Mouse (Mus musculus): ENCODE results near the gene Mafg. TPM values are rescaled to one million over a fixed set of nuclear protein-coding genes. Genes with fewer than 3 reads are reported as not detected.
"Not testable (repeated sequence)": the region's sequence is repeated elsewhere in the genome, so short reads cannot be mapped to it uniquely, and the experiment has no call there.

Gene Mafg
- total RNA-seq (2017), result 20.3 and 22.1 TPM in 2 replicates

GRCm38 (mm10) chr11:120633520-120634343, at the start of gene Mafg:
TSS of gene Mafg (minus strand) at chr11:120633600.
- peak; percentile 55 for ATAC-seq (replicated peaks; ENCODE audit: low read depth, poor library complexity, severe bottlenecking)

- no peak for ATAC-seq (replicated peaks; ENCODE audit: low read depth, poor library complexity, severe bottlenecking)
Observed at GRCm38 (mm10) chr11:120682683-120683082, 49.3 kb upstream of the Mafg start.

GRCm38 (mm10) chr11:120679909-120680308, 46.5 kb upstream of the Mafg start:
- ATAC-seq (replicated peaks; ENCODE audit: low read depth, poor library complexity, severe bottlenecking), result peak; percentile 75

- no peak for ATAC-seq (replicated peaks; ENCODE audit: low read depth, poor library complexity, severe bottlenecking)
Observed at GRCm38 (mm10) chr11:120676951-120677350, 43.6 kb upstream of the Mafg start.

DNA sequence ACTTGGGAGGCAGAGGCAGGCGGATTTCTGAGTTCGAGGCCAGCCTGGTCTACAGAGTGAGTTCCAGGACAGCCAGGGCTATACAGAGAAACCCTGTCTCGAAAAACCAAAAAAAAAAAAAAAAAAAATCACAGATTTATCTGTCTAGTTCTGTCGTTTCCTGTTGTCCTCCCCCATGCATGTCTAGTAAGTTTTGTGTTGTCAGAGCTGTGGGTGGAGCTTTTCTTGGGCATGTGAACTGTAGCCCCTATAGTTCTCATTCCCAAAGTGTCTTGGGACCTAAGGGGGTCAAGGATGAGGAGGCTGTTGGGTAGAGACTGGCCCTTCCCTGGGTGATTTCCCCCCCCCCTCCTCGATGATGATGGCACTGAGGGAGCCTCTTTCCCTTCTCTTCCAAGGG, 42.5 kb upstream of the Mafg start:
- ATAC-seq (replicated peaks; ENCODE audit: low read depth, poor library complexity, severe bottlenecking), result not testable (repeated sequence)

DNA sequence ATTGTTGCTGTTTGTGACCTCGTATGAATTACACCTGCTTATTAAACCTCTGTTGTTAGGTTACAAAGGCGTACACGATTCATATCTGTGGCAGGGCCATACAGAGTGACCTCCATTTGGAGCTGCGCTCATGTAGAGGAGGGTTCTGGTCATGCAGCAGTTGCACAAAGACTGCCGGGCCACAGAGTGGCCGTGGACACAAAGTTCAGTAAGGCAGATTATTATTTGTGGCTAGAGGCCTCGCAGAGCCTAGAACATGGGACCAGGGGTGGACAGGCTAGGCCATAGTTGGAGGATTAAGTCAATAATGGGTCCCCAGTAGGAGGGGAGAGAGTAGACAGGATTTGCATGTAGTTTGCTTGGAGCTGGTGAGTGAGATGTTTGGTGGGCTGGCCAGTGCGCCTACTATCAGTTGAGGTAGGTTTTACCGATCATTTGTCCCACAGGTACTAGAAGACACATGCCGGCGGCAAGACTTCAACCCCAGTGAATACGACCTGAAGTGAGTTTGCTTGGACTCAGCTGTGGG, 40.3 kb upstream of the Mafg start:
- 0 out of 2 replicates have a peak, but pooled peaks have one; percentile 2 for ATAC-seq (replicated peaks; ENCODE audit: low read depth, poor library complexity, severe bottlenecking)

DNA sequence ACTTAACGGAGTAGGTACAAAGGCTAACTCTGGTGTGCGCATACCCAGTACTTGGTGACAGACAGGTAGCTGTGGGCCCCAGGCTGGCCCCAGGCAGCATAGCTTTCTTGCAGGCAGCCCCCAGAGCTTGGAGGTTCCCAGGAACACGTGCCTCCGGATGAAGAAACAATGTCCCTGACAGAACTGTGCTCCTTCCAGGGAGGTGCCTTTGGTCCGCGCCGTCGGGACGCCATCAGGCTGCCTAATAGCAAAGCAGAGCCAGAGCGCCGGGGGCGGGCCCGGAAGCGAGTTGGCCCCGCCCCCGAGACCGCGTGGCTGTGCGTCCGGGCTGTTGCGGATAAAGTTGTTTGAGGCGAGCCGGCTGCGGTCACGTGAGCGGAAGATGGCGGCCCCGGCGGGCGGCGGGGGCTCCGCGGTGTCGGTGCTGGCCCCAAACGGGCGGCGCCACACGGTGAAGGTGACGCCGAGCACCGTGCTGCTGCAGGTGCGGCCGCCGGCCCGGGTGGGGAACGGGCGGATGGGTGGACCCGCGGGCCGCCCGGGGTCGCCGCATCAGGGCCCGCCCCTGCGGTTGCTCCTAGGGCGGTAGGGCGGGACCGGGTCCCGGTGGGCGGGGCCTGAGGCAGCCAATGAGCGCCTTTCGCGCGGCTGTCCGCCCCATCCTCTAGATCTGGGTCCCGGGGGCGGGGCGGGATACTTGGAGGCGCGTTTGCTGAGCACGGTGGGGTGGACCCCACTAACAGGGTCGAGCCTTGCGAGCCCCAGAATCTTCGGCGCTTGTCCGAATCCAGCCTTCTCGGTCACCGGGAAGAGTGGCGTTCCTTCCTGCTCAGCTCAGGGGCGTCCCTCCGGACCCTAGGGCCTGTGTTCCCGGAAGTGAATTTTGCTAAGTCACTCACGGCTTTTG, 39.5 kb upstream of the Mafg start, which contains the start of gene Aspscr1:
Aspscr1 (plus strand) TSS at position 287 of the 907 bp plus-strand sequence.
- peak; percentile 92 for ATAC-seq (replicated peaks; ENCODE audit: low read depth, poor library complexity, severe bottlenecking)

DNA sequence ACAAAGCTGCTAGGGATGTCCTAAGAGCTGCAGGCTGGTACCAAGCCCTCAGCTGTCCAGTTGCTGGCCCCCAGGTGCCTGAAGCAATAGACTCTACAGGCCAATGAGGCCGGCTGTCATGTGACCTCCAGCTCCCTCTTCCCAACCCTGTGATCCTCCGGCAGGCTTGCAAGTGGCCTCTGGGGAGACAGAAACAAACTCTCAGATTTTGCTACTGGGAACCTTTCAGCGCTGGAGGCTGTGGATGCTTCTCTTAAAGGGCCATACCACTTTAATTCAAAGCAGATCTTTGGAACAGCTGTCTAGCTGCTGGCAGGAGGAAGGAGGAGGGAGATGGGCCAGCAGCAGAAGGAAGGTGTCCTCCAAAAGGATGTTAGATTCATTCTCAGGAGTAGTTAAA, 33.2 kb upstream of the Mafg start:
- ATAC-seq (replicated peaks; ENCODE audit: low read depth, poor library complexity, severe bottlenecking), result no peak

GRCm38 (mm10) chr11:120665406-120665805, 32.0 kb upstream of the Mafg start:
- no peak for ATAC-seq (replicated peaks; ENCODE audit: low read depth, poor library complexity, severe bottlenecking)

DNA sequence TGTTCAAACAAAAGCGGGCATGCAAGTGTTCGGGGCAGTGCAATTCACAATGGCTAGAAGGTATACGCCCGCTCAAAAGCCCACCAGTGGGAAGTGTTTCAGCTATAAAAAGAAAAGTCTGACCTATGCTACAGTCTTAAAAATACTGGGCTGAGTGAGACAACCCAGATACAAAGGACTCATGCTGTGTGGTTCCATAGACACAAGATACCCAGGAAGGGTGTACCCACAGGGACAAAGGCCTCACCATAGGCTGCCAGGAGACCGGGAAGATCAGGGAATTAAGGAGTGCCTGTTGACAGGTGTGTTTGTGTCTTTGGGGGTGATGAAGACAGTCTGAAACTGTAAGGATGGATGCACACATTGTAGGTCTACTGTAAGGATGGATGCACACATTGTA, 30.3 kb upstream of the Mafg start:
- no peak for ATAC-seq (replicated peaks; ENCODE audit: low read depth, poor library complexity, severe bottlenecking)

GRCm38 (mm10) chr11:120662759-120663158, 29.4 kb upstream of the Mafg start:
- no peak for ATAC-seq (replicated peaks; ENCODE audit: low read depth, poor library complexity, severe bottlenecking)

GRCm38 (mm10) chr11:120661076-120661460, 27.7 kb upstream of the Mafg start, which contains the start of gene Notum:
TSS of gene Notum (minus strand) at chr11:120661175.
- ATAC-seq (replicated peaks; ENCODE audit: low read depth, poor library complexity, severe bottlenecking), result no peak

DNA sequence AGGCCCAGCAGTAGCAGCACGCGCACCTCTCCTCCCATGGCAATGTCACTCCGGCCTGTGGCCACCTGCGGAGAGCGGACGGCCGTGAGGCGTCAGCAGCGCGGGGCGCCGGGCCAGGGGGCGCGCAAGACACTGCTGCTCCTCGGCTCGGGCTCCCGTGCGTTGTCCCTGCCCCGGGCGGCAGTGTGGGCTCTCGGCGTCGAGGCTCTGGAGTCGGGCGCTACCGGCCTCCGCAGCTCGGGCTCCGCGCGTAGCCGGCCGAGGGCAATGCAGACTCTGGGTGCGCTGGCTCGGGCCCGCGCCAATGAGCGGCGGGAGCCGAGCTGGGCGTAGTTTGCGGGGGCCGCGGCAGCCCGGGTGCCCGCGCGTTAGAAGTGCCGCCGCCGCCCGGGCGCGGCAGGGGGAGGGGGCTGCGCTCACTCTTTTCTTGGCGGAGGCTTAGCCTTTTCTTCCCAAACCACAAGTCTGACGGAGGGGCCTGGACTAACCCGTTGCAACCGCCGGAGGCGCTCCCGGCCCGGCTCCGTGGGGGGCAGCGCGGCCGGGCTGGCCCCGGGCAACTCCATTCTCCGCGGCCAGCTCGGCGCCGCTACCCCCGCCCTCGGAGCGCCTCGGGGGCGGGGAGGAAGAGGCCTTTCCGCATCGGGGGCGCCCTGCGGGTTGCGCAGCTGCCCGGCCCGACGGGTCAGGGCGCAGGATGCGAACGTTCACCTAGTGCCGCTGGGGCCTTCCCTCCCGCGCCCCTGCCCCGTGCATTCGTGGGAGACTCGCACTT, 27.1 kb upstream of the Mafg start:
- no peak for ATAC-seq (replicated peaks; ENCODE audit: low read depth, poor library complexity, severe bottlenecking)

- no peak for ATAC-seq (replicated peaks; ENCODE audit: low read depth, poor library complexity, severe bottlenecking)
Observed at GRCm38 (mm10) chr11:120659509-120660300, 26.3 kb upstream of the Mafg start.

DNA sequence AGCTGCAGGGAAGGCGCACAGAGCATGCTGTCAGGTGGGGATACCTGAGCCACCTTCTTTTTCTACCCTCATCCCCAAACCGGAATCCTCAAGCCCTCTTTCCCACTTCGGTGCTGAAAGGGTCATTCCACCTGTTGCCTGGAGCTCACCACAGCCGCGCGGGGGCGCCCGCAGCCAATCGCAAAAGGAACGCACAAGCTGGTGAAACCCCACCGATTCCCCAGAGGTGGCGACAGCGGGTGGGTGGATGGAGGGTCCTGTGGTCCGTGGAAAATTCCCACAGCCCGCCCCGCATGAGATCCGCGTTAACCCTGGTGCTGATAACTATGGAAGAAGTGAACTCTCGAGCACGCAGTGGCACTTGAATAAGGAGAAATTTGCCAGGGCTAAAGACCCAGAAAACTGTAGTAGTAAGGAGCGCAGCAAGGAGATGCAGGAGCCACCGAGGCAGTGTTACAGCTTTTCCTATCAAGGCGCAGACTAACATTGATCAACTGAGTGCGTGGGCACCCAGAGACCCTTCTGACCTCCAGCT, 25.5 kb upstream of the Mafg start:
- ATAC-seq (replicated peaks; ENCODE audit: low read depth, poor library complexity, severe bottlenecking), result peak; percentile 67

DNA sequence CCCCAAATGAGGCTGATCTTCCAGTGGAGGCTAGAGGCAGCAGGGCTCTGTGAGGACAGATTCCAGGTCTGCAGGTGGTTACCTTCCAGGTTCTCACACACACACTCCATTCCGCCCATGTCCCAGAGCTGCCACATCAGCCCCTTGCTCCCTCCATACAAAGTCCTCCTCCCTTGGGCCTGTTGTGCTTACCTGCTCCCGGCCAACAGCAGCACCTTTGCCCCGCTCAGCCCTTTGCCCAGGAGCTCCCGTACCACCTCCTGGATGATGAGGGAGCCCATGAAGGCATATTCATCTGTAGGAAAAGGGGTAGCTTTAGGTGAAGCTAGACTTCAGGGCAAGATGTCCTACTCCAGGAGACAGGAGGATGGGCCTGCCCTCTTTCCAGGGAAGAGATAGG, 23.9 kb upstream of the Mafg start:
- no peak for ATAC-seq (replicated peaks; ENCODE audit: low read depth, poor library complexity, severe bottlenecking)

DNA sequence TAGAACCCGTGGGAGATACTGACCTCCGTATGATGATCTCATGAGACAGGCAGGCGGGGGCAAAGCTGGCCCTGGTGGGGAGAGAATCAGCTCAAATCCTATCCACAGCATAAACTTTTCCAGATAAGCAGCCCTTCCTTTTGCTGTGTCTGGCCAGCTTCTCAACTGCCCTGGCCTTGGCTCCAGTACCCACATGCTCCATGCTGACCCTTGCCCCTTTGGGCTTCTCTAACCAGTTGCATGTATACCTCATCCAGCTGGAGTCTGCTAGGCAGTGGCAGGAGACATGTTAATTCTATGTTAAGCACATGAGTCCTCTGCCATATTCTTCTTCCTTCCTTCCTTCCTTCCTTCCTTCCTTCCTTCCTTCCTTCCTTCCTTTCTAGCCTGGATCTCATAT, 21.3 kb upstream of the Mafg start:
- ATAC-seq (replicated peaks; ENCODE audit: low read depth, poor library complexity, severe bottlenecking), result no peak

GRCm38 (mm10) chr11:120651872-120652271, 18.5 kb upstream of the Mafg start:
- ATAC-seq (replicated peaks; ENCODE audit: low read depth, poor library complexity, severe bottlenecking), result no peak

GRCm38 (mm10) chr11:120648001-120648476, 14.6 kb upstream of the Mafg start, which contains the start of gene Myadml2:
TSS of gene Myadml2 (minus strand) at chr11:120648158.
- ATAC-seq (replicated peaks; ENCODE audit: low read depth, poor library complexity, severe bottlenecking), result no peak; the same call in 1 of the 2 replicates
